Mouse (Mus musculus) kidney, postnatal 4 days (tissue): Measurements from ENCODE around the gene Mfsd5.
A peak's percentile ranks its signal among the peaks of the same experiment; 100 is the strongest.

Source experiments
- DNase-seq, 2 experiments: peaks; one replicate each; pipeline ENCODE4 v3.0.0; 2021; ENCODE audit warnings: mixed read lengths in 2 of 2

The Mfsd5 gene

DNA sequence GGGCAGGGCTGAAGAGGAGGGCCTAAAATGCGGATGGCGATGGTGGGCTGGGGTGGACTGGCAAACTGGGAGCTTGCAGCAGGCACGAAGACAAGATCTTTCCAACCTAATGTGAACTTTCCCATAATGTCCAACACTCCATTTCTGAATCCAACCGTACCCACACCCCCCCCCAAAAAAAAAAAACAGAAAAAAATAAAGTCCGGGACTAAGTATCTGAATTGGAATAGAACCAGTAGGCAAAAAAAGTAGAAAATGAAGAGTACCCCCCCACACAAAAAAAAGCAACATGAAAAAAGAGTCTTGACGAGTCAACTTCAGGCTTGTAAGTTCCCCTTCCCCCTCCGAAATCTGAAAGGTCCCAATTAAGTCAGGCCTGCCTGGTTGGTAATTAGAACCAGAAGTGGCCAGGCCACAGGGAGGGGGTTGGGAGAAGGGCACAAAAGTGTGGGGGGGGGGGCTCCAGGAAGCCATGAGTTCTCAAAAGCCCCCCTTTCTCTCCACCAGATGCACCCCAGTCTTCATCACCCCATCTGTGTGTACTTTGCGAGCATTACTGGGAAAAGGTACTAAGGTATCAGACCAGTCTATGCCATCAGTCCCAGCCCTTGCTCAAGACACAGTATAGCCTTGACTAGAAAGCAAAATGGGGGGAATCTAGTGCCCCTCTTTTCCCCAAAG lies 31.0 kb upstream of the Mfsd5 start:
- DNase-seq, result peak in 1 of 2 experiments; percentile 26

DNA sequence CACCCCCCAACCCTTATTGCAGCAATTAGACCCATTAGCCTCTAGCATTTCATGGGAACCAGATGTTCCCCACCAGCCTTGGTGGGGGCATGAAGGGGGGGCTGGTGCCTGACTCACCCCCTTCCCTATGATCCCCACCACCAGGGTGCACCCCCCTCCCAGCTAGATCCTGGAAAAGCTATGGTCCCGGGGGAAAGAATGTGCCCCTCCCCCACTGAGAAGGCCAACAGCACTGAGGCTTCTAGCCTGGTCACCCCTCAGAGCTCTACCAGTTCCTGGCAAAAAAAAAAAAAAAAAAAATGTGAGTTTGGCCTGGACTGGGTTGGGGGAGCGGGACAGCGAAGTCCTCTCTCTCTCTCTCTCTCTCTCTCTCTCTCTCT lies 30.5 kb upstream of the Mfsd5 start:
- peak; percentile 49 to 73 for DNase-seq

DNA sequence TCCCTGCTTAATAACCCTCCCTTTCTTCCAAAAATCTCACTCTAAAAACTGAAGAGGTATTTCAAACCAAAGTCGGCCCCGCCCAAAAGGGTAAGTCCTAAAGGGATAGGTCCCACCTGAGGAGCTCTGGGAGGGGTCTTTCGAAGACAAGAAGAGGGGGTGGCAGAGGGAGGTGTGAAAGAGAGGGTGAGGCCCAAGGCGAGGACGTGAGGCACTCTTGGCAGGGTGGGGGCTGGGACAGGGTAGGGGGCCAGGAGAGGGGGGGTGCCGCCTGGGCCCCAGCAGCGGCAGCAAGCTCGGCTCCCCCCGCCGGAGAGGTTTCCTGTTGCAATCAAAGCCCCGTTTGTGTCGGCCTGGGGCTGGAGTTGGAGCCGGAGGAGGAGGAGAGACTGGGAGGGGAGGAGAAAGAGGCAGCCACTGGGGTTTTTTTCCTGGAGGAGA lies 30.0 kb upstream of the Mfsd5 start:
- DNase-seq, result peak; percentile 70 to 79

DNA sequence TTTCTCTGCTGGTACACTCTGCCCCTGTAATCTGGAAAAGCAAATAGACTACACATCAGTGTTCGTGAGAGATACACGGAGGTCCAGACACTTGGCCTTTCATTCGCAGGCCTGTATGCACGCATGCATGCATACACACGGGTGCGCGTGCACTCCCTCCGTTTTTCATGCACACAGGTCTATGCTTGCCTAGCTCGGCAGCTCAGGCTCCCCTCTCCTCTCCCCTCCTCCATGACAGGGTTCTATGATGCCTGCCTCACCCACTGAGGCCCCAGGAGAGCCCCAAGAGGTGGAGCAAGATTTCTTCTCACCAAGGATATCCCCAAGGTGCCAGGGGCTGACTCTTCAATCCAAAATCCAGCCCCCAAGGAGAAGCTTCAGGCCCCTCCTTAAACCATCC lies 29.3 kb upstream of the Mfsd5 start:
- DNase-seq, result no peak

DNA sequence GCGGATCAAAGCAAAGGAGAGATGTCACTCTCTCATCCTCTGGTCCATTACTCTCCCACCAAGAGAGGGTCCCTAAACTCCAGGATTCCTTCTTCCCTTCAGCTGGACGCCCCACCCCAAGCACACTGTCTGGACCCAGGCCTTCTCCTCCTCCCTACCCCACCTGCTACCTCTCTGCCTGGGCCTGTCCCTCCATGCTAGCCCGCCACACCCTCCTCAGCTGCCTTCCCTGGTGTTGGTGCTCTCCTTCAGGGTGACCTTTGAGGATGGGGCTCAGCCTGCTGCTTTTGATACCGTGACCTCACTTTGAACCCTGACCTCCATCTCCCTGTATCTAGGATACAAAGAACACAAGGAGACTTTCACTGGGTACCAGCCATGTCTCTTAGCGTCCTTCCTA lies 28.7 kb upstream of the Mfsd5 start:
- no peak for DNase-seq

DNA sequence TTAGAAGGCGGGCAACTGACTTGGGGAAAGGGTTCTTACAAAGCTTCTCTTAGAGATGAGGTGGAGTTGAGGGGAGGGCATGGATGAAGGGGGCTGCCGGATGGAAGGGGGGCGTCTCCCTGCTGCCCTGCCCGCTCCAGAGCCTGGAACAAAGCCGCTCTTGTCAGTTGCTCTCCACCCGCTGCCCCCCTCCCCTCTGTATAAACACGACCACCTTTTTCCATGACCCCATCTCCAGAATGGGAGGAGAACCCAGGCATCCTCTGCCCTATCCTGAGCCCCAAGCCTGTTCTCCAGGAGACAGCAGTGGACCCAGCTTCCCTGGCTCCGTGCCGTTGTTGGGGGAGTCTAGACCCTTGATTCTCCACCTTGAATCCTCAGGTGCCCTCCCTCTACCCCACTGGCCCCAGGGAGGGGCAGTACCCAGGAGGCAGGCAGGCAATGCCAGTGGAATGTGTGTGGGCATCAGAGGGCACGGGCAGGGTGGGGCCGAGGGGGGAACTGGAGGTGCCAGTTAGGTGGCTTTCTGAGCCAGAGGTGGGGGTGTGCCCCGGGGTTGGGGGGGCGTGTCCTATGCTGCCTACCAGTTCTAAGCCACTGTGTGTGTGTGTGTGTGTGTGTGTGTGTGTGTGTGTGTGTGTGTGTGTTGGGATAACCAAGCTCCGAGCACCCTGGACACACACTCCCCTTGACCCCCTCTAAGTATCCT lies 23.6 kb upstream of the Mfsd5 start:
- DNase-seq, result peak; percentile 58 to 74

DNA sequence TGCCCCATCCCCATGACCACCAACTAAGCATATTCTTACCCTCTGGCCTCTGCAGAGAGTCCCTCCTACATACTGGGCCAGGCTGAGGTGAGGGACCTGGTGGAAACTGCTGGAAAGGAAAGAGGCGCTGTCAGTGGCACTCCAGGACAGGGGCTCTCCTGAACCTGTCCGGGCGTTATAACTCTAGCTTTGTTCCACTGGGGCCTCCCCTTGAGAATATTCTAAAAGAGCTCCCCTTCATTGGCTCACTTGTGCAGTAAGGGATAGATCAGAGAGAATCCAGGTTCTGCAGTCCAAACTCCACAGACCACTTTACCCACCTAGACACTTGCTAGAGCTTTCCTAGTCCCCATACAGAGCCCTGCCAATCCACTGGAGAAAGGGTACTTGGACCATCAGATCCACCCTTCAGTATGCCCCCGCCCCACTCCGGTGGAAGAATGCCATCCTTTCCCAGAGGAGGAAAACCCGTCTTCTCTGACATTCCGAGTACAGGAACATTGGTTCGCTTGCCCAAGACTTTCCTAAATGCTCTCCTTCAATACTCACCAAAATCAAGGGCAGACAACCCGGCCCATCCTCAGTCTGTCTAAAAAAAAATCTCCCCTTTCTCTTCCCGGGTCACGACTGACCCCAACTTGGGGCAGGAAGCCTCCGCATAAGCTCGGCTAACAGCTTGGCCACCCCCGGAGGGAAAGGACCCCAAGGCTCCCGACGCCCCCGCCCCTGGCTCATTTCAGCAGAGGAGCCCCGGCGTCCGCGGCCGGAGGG lies 22.6 kb upstream of the Mfsd5 start:
- no peak for DNase-seq

DNA sequence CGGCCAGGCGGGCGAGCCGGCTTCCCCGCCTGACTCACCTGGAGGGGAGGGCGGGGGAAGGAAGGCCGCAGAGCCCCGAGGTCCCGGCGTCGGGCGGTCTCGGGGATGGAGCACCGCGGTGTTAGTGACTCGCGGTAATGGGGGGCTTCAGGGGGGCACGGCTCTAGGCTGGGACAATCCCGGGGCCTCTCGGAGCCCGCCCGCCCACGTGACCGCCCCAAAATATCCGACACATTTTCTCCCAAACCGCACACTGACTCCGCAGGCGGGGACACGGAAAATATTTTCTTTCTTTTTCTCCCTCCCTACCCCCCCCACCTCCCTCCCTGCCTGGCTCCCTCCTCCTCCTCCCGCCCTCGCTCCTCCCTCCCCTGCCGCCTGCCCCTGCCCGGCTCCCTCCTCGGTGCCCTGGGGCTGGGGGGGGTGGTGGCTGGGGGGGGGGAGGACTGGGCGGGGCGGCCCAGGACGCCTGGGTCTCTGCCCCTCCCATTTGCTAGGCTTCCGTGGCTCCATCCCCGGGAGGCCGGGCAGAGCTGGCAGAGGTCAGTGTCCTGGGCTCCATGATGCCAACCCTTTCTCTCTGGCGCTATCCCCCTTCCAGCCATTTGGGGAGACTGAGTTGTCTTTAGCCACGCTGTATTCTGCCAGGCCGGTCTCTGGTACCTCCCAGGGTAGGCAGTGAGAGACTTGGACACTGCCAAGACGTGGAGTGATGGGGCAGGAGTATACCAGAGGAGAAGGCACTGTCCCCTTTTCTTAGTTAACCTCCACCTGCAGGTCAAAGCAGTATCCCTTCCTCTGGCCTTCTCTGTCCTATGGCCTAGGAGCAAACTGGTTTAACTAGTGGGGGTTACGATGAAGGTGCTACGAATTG lies 21.8 kb upstream of the Mfsd5 start, which contains the start of gene Rarg:
TSS of gene Rarg (minus strand) at position 316 of the 874 bp plus-strand sequence.
- DNase-seq, result peak; percentile 64 to 73

DNA sequence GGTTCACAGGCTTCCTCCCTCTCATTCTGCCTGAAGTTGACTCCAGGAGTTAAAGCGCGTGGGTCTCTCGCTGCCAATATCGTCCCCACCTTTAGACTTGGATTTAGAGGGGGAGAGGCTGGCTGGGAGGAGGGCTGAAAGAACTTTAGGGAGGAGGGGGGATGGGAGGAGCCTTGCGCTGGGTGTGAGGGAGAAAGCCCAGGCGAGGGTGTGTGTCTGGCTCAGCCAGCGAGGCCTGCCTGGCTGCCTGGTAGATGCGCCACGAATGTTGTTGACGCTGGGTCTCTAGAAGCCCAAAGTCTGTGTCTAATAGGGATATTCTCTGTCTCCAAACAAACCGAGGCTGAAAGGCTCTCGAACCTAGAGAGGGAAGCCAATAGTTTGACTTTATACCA lies 21.2 kb upstream of the Mfsd5 start:
- DNase-seq, result peak; percentile 63 to 76

DNA sequence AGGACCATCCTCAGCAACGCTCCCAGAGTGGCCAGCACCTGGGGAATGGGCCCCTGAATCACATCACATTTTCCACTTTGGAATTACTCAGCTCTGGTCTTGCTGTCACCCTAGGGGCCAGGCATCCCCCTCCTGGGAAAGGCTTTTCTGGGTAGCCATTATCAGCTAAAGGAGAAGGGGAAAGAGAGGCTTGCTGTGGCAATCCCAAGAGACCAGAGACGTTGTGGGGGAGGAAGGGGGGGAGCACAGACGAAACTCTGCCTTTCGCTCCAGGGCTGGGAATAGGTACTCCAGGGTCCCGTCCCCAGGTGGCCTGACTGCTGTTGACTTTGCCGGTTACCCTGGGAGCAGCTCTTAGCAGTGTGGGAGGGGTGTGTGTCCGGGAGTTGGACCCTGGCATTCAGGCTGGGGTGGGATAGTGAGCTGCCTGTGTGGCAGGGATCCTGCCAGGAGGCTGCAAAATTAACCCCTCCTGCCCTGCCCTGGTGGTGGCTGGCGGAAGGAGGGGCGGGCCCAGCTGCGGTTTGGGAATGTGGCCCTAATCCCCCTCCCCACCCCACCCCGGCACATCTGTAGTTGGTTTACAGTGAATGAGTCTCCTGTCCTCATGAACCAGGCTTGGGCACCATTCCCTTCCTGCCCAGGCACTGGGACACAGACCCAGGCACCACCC lies 20.5 kb upstream of the Mfsd5 start:
- DNase-seq, result no peak

DNA sequence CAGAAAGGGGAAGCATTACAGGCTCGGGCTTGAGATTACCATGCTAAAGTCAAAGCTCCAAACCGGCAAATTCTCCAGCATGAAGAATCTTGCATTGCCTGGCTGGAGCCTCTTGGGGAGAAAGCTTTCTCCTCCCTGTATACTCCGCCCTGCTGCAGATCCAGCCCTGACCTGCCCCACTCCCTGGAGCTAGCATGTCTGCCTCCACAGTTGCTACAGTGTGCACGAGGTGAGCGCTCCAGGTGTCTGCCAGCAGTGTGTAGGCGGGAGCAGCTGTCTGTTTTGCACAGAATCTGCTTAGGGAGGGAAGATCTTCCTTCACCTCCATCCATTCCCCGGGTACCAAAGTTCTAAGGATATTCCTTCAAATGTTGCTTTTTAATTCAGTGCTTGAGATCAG lies 16.7 kb upstream of the Mfsd5 start:
- DNase-seq, result no peak

DNA sequence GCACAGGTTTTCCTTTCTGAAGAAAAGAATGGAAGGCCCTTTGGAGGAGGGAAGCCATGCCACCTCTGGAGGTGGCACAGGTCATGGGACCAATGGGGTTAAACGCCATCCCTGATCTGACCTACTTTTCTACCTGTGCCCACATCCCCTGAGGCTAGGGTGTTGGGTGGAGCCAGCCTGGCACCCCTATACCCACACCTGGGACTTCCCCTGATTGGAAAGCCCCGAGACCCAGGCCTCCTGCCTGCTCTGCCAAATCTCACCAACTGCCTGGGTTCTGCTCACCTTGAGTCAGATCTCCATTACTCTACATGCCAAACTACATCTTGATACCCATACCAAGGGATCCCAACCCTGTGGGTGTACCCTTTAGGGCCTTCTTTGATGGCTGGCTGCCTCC lies 16.2 kb upstream of the Mfsd5 start:
- no peak for DNase-seq

DNA sequence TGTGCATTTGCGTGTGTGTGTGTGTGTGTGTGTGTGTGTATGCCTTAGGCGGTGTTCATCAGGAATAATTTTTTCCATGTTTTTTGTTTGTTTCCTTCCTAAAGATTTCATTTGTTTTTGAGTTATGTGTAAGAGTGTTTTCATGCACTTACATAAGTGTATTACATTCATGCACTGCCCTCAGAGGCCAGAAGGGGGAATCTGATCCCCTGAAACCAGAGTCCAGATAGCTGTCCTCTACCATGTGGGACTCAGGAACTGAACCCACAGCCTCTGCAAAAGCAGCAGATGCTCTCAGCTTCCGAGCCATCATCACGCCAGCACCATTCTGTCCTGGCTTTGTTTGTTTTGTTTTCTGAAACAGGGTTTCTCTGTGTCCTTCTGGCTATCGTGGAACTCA lies 13.7 kb upstream of the Mfsd5 start:
- no peak for DNase-seq

DNA sequence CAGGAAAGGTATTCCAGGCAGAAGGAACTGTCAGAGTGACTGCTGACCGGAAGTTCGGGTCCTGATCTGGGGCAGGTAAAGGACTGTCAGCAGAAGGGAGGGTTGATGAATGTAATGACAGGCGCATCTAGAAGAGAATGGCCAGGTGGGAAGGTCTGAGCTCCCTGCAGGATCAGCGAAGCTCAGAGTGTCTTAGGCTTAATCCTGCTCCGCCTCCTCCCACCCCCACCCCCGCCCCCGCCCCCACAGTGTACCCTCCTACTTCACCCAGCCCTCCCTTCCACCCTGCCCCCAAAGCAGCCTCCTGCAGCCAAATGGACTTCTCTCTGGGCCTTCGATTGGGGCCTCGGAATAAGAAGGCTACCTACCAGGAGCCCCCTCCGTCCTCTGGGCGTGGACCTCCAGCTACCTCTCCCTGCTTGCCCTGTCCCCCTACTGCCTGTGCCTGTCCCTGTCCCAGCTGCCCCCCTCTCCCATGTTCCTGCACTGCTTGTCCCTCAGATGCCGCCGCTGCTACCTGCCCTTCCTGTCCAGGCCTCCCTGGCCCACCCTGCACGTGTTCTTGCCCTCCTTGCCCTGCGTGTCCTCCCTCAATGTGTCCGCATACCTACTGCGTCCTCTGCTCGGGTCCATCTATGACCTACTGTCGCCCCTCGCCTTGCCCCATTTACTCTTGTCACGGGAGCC lies 8.8 kb upstream of the Mfsd5 start, which contains the start of gene Gm9918:
TSS of gene Gm9918 (plus strand) at position 290 of the 687 bp plus-strand sequence.
- DNase-seq, result peak in 1 of 2 experiments; percentile 32

DNA sequence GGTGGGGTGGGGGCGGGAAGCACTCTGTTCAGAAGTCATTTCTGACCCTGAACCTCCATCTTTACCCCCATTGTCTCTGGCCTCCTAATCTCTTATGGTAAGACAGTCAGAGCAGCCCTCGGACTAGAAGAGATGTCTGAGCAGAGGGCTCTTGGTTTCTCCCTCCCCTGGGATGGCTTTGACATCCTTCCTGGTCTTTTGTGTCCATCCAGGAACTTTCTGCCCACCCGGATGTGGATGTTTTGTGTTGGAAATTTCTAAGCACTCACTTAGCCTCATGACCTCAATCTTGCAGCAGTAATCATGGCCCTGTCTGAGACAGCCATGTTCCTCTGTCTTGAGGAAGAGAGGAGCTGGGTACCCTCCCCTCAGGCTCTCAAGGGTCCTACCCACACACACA lies 7.8 kb upstream of the Mfsd5 start:
- peak in 1 of 2 experiments; percentile 29 for DNase-seq

DNA sequence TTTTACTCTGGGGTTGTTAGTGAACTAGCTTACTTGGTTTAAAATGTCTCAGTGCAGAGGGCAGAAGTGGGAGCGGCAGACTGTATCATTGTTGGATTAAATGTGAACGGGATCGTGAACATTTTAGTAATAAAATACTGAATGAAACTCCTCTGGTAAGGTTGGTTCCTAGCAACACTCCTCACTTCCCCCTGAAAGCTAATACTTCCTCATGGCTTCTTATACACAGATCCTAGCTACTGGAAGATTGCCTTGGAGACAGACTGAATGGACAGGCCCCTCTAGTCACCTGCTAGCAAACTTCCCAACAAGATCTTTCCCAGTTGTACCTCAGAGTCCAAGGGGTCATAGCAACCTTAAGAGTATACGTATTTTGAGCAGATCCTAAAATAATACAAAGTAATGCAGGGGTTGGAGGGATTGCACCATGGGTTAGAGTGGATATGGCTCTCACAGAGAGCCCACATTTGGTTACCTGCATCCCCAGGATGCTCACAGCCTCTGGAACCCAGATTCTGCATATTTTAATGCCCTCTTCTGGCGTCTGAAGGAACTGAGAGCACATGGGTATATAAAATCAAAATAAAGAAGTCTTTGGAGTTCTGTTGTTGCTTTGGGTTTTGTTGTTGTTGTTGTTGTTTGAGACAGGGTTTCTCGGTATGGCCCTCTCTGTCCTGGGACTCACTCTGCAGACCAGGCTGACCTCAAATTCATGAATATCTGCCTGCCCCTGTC lies 5.1 kb upstream of the Mfsd5 start:
- no peak for DNase-seq

DNA sequence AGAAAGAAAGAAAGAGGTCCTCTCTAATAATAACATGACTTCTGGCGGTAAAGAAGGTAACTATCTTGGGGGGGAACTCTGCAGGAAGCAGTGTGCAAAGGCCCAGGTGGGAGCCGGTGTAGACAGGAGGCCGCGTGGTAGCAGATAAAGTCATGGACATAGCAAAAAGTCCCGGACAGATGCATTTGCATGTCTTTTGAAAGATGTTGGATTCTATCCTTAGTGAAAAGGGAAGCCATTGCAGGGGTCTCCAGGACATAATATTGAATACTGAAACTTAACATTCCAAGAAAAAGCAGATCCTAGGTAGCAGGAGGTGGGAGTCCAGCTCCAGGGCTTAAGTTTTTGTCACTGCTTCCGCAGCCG lies 545 bp upstream of the Mfsd5 start:
- DNase-seq, result no peak

DNA sequence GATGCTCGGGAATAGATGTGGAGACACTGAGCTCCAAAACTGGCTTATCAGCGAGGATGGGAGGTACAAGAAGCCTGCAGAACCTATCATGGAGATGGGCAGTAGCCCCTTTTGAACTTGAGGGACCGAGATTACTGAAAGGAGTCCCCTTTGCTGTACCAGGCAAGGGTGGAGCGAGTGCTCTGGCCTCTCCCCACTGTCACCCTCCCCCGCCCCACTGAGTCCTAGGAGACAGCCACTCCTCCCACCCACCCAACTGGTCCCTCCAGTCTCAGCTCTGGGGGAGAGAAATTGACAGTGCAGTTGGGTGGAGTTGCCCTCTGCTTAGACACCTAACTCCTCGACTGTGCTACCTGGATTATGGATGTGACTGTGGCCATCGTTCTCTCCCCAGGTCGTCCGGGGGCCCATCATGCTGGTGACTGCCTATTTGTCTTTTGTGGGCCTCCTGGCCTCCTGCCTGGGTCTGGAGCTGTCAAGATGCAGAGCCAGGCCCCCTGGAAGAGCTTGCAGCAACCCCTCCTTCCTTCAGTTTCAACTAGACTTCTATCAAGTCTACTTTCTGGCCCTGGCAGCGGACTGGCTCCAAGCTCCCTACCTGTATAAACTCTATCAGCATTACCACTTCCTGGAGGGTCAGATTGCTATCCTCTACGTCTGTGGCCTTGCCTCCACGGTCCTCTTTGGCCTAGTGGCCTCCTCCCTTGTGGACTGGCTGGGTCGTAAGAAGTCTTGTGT lies 698 bp downstream of the Mfsd5 start:
- peak in 1 of 2 experiments; percentile 11 for DNase-seq

DNA sequence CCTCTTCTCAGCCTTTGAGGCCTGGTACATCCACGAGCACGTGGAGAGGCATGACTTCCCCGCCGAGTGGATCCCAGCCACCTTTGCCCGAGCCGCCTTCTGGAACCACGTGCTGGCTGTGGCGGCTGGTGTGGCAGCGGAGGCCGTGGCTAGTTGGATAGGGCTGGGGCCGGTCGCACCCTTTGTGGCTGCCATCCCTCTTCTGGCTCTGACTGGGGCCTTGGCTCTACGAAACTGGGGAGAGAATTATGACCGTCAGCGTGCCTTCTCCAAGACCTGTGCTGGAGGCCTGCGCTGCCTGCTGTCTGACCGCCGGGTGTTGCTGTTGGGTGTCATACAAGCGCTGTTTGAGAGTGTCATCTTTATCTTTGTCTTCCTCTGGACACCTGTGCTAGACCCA lies 1.4 kb downstream of the Mfsd5 start:
- DNase-seq, result no peak
